Mouse (Mus musculus): Measurements from ENCODE around the gene Cd2.

The Cd2 gene

DNA sequence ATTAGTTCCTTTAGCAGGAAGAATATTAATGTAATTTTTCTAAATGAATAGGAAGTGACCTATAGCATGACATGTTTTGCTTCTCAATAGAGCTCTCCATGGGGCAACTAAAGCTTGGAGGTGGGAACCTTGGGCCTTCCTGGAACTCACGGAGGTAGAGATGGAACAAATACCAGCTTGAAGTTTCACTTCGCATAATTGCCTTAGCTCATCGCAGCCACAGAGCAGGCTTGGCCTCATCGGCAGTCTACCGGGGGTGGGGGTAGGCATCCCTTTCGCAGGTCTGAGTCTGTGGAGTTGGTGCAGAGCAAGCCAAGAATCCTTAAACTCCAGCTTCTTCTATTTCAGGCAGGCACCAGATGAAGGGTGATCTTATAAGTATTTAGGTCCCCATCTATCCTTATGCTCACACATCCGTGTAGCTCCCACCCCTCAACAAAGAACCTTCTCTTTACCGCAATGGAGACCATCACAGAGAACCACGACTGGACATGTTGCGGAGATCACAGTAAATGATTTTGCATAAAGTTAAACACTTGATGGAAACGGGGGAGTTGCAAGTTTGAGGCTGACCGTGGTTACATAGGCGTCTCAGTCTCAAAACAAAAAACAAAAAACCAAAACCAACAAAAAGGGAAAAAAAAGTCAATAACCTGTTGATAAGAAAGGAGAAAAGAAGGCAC is 58.7 kb downstream of the Cd2 start:
- DNase-seq (ENCODE audit: low spot score): no peak

DNA sequence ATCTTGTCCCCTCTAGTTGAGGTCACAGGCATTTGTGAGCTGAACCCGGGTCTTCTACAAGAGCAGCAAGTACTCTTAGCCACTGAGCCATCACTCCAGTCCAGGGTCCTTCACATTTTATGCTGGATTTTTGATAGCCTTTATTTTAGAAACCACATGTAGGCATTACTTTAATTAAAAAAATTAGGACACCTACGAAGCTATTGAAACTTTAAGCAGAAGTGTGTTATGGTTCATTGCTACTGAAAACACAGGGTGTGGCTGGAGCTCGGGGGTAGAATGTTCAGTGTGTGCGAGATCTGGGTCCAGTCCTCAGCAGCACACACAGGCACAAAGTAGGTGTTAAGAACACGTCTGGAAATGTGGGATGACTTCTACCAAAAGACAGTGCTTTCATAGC is 59.7 kb downstream of the Cd2 start:
- no peak for DNase-seq (ENCODE audit: low spot score)

Measured in yolk sac, embryonic 10.5 days (tissue).